Mouse (Mus musculus): ENCODE measurements around the gene Tbl3.
A peak's percentile ranks its signal among the peaks of the same experiment; 100 is the strongest.
"Not testable (repeated sequence)": the region's sequence is repeated elsewhere in the genome, so short reads cannot be mapped to it uniquely, and the experiment has no call there.

The Tbl3 gene

GRCm38 (mm10) chr17:24727618-24728017 lies 20.2 kb upstream of the Tbl3 start, which contains the start of gene Rpl3l:
Gene Rpl3l, plus strand, starts transcription at chr17:24727820.
- DNase-seq (ENCODE audit: low spot score), result no peak

DNA sequence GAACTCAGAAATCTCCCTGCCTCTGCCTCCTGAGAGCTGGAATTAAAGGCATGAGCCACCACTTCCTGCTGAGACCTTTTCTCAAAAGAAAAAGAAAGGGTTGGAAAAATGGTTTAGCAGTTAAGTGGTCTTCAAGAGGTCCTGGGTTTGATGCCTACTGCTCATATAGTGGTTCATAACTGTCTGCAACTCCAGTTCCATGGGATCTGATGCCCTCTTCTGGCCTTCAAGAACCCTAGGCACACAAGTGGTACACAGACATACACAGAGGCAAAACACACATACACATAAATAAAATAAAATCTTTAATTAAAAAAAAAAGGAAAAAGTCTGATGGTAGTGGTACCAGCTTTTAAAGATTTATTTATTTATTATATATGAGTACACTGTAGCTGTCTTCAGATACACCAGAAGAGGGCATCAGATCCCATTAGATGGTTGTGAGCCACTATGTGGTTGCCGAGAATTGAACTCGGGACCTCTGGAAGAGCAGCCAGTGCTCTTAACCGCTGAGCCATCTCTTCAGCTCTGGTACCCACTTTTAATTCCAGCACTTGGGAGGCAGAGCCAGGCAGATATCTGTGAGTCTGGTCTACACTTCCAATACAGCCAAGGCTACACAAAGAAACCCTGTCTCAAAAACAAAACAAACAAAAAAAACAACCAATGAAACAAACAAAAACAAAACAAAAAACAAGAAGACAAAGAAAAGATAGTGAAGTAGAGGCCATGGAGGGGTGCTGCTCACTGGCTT lies 18.4 kb upstream of the Tbl3 start:
- no peak for DNase-seq (ENCODE audit: low spot score)

DNA sequence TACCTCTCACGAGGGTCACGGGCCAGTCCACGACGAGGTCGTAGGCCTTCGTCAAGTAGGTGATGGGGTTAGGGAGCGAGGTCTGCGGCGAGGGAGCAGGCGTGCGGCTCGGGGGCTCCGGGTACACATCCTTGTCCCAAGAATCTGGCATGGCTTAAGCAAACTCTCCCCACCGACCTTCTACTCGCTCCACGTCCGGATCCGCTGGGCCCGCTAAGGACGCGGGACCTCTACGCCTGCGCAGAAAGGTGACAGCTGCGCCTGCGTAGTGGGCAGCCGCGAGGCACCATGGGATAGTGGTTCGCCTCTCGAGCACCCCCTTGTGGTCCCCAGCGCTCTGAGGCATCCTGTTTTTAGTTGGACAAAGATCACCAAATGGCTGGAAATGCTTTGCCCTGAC lies 16.7 kb upstream of the Tbl3 start, which contains the start of gene Ndufb10:
Gene Ndufb10, minus strand, starts transcription at position 295 of the 400 bp plus-strand sequence.
- DNase-seq (ENCODE audit: low spot score), result peak; percentile 96

- DNase-seq (ENCODE audit: low spot score), result no peak
Observed at GRCm38 (mm10) chr17:24723881-24724180, 16.4 kb upstream of the Tbl3 start.

DNA sequence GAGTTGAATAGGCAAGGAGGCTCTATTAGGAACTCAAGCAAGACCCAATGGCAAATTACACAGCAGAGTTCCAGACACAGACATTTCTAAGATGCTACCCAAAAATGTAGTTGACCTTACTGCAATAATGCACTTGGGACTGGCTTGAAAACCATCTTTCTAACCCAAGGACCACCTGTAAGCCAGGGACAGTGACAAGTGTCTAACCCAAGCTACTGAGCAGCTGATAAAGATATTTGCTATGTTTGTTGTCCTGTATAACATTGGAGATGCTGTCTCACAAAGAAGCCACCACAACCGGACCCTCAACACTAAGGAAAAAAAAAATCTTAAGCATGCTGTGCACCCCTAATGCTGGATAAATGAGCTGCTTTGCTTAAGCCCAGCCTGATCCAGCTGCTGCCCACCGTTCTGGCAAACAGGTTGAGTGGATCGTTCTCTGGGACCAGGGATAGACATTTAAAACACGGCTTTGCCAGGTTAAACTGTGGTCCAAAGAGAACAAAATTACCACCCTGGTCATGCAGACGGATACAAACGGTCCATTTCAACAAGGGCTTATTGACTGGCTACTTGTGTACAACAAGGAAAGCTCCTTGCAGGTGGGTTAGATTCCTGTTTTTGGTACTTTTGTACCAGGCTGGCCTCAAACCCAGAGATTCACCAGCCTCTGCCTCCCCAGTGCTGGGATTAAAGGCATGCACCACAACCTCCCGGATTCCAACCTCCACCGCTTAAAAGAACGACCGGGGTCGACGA lies 15.8 kb upstream of the Tbl3 start:
- no peak for DNase-seq (ENCODE audit: low spot score)

DNA sequence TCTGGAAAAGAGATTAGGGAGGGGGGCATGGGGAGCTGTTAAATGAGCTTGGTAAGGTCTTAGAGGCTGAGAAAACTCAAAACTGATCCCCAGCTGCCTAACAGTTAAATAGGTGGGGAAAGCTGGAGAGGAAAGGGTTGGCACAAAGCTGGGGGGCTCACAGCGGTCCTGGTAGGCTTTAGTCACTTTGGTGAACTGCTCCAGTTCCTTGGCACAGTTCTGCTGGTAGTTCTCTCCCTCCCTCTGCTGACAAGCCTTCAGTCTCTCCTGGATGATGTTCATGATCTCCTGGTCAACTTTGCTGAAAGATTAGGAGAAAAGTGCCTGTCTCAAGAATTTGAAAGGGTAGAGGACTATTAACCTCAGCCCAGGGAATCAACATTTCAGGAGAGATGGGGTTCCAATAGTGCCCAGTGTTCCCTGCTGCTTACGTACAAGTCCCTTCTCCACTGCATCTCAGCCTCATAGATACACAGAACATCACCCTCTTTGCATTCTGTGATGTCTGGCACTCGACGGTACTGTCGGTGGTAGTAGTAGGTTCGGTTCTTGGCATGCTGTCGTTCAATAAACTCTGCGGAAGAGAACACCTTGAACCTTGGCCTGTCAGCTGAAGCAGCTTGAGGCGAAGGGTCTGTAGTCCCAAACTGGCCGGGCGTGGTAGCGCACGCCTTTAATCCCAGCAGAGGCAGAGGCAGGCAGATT lies 14.9 kb upstream of the Tbl3 start:
- DNase-seq (ENCODE audit: low spot score), result no peak

- not testable (repeated sequence) for DNase-seq (ENCODE audit: low spot score)
Observed at GRCm38 (mm10) chr17:24721383-24721955, 14.0 kb upstream of the Tbl3 start.

- DNase-seq (ENCODE audit: low spot score), result not testable (repeated sequence)
Observed at GRCm38 (mm10) chr17:24720616-24721015, 13.2 kb upstream of the Tbl3 start.

DNA sequence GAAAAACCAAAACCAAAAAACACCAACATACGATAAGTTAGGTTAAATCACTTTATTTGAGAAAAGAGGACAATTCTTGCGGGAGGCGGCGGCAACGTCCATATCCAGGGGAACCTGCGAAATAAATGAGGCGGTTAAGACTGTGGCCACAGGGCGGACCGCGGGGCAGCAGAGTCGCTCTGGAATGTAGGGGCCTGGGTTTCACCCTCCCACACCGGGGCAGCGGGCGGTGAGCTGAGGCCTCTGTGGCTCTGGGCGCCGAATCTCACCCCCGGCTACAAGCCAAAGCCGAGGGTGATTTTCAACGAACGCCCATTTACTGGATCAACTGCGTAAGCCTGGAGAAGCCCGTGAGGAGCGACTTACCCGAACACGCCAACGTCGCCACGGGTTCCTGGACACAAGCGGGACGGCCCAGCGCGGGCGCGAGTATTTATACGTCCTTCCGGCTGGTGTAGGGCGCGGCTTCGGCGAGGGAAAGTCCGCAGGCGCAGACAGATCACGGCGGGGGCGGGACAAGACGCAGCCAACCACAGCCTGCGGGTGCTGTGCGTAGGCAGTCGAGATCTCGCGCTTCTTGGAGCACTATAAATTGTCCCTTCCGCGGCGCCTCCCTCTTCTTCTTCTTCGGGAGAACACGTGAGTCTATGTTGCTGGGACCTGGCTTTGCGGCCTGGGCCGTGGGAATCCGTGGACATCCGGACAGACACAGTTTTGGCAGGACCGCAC lies 12.2 kb upstream of the Tbl3 start:
- peak; percentile 97 for DNase-seq (ENCODE audit: low spot score)

- not testable (repeated sequence) for DNase-seq (ENCODE audit: low spot score)
Observed at GRCm38 (mm10) chr17:24718938-24719337, 11.5 kb upstream of the Tbl3 start.

DNA sequence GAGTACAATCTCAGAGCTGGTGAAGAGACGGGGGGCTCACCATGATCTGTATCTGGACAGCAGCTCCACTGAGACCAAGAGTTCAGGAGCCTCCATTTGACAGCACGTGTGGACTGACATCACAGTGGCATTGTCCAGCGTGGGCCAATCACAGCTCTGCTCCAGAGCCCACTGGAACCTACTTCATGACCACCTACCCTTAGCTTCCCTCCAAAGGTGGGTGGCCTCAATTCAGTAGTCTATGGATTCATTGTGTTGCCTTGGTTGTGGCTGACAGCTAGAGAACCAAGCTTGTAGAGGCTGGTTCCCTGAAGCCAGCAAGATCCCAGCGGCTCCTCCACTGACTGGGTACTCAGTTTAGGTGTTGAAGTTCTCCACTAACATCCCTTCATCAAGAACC lies 10.5 kb upstream of the Tbl3 start, which contains the start of the genes Rnf151 and Rps2:
Gene Rnf151, minus strand, starts transcription at position 121 of the 400 bp plus-strand sequence.
Gene Rps2, plus strand, starts transcription at position 174 of the 400 bp plus-strand sequence.
- DNase-seq (ENCODE audit: low spot score), result no peak

- no peak for DNase-seq (ENCODE audit: low spot score)
Observed at GRCm38 (mm10) chr17:24716166-24716682, 8.8 kb upstream of the Tbl3 start.

- no peak for DNase-seq (ENCODE audit: low spot score)
Observed at GRCm38 (mm10) chr17:24715556-24715955, 8.1 kb upstream of the Tbl3 start.

DNA sequence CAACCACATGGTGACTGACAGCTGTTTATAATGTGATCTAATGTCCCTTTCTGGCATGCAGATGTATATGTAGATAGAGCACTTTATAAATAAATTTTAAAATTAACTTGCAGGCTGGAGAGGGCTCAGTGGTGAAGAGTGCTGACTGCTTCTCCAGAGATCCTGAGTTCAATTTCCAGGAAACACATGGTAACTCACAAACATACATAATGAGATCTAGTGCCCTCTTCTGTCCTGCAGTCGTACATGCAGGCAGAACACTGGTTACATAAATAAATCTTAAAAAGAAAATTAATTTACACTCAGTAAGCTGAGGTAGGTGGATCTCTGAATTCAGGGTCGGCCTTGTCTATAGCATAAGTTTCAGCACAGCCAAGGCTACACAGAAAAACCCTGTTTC lies 1.2 kb upstream of the Tbl3 start:
- no peak for DNase-seq (ENCODE audit: low spot score)

DNA sequence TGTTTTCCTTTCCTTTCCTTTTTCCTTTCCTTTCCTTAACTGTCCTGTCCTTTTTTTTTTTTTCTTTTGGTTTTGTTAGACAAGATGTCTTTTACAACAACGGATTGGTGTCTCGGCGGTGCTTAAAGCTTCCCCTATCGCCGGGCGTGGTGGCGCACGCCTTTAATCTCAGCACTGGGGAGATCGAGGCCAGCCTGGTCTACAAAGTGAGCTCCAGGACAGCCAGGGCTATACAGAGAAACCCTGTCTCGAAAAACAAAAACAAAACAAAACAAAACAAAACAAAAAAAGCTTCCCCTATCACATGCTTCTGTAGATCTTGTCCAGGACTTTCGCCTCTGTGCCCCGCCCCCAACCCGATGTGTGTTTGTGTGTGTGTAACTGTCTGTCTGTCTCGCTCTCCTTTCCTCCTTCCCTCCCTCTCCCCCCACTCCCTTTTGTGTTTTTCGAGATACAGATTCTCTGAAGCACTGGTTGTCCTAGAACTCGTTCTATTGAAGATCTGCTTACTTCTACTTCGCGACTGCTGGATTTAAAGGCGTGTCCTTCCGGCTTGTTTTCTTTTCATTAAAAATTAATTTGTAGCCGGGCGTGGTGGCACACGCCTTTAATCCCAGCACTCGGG lies 453 bp upstream of the Tbl3 start:
- DNase-seq (ENCODE audit: low spot score), result no peak

- no peak for DNase-seq (ENCODE audit: low spot score)
Observed at GRCm38 (mm10) chr17:24705821-24706220, 1.6 kb downstream of the Tbl3 start.

DNA sequence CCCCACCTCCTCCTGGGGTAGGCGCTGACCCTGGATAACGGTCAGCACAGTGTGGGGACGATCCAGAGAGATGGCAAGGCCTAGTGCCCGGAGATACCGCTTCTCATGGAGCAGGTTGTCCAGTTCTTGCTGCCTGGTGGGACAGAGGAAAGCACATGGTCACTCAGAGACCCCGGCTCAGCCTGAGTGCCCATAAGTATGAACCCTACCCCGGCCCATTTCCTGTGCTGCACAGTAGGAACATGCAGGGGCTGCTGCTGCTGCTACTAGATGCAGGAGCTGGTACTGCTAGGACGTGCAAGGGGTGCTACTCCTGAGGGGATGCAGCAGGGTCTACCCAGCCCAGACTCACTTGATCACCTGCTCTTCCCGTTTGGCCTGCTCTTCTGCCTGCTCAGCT lies 6.2 kb downstream of the Tbl3 start:
- DNase-seq (ENCODE audit: low spot score), result no peak

- DNase-seq (ENCODE audit: low spot score), result no peak
Observed at GRCm38 (mm10) chr17:24699473-24699872, 8.0 kb downstream of the Tbl3 start.

GRCm38 (mm10) chr17:24698715-24699114 lies 8.7 kb downstream of the Tbl3 start:
- no peak for DNase-seq (ENCODE audit: low spot score)

DNA sequence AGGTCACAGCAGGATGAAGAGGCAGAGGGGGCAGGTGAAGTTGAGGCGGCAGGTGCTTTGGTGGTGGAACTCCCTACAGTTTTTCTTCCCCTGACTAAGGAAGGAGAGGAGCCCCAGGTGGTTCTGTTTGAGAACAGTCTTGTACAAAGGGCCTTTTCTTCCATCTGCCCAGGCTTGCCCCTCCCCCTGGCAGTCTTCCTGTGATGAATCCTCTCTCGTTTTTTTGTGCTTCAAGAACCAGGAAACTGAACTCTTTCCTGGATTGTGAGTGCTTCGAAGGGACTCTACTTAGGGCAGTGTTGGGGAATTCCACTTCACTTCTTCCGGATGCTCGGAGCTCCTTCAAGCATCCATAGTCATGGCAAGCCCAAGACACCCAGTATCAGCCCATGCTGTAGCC lies 9.5 kb downstream of the Tbl3 start:
- DNase-seq (ENCODE audit: low spot score), result no peak

Measured in ovary, postnatal 36 days (tissue).